Mouse (Mus musculus) olfactory bulb, adult 2 months (tissue): ENCODE measurements around the gene Myoz1. TPM values are rescaled to one million over a fixed set of nuclear protein-coding genes. Genes with fewer than 3 reads are reported as not detected.
A peak's percentile ranks its signal among the peaks of the same experiment; 100 is the strongest.

Experiments
- H3K27ac ChIP-seq: fragments of 200-500 bp; 2 replicates; pipeline ENCODE4 v1.5.1; 2012; ENCODE audit warnings: low read depth, low read length; ENCODE audit not compliant: insufficient read depth
- H3K4me1 ChIP-seq: fragments of 200-500 bp; 2 replicates; pipeline ENCODE4 v1.6.1; 2012; ENCODE audit warnings: low read length; ENCODE audit not compliant: control insufficient read depth, insufficient read depth
- H3K4me3 ChIP-seq: fragments of 200-500 bp; 2 replicates; pipeline ENCODE4 v1.5.1; 2012; ENCODE audit warnings: mild to moderate bottlenecking, low read depth, low read length, moderate library complexity; ENCODE audit not compliant: insufficient read depth
- CTCF ChIP-seq: fragments of 200-500 bp; IDR thresholded peaks from 2 replicates; pipeline ENCODE4 v1.5.1; 2012; ENCODE audit warnings: low read depth, mild to moderate bottlenecking, low read length, moderate library complexity; ENCODE audit not compliant: insufficient read depth
- POLR2A ChIP-seq: fragments of 200-500 bp; IDR thresholded peaks from 2 replicates; pipeline ENCODE4 v1.6.1; 2012; ENCODE audit warnings: mild to moderate bottlenecking, low read depth, low read length, moderate library complexity; ENCODE audit not compliant: insufficient read depth
- WGBS: fragments of 180-500 bp; shearing (Covaris S2); methylation state at CpG from one replicate; pipeline ENCODE4 v1.1.7; 2018; 5-methylcytosine and 5-hydroxymethylcytosine counted together
- polyA plus RNA-seq: library from polyadenylated mRNA; stranded (reverse); fragments of >200 nt; gene quantifications from 2 replicates; pipeline ENCODE4 v1.2.4, GENCODE M21; 2012; ENCODE audit warnings: low replicate concordance; ENCODE audit not compliant: missing spikeins, insufficient read depth, insufficient read length

Gene Myoz1
- polyA plus RNA-seq, 1 experiment: not detected

DNA sequence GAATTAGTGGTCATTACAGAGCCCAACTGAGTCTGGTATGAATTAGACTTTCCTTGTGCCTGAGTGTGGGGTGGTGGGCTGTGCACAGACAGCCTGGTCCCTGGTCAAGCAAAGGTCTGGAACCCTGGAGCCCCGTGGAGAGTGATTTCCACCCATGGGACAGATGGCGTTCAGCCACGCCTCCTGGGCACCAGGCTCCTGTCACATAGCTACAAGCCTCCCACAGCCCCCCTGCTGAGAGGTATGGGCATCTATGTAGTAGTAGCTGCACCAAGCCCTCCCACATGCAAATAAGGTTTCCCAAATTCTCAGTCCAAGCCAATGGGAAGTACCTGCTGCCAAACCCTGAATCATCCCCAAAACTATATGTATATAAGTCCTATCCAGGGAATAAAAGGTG is 29.4 kb downstream of the Myoz1 start:
- no peak overlapping the region for H3K27ac ChIP-seq
- WGBS: 81% methylated on average over 3 of the region's 3 CpGs

GRCm38 (mm10) chr14:20626447-20626846 is 29.9 kb downstream of the Myoz1 start:
- Histone ChIP-seq H3K27ac (no peak overlapping the region), H3K4me1 (peaks cover 3% of the 10 kb centered on the region; the same call in 1 of the 2 replicates), H3K4me3 (no peak overlapping the region)
- WGBS: 52% methylated on average over 2 of the region's 2 CpGs
- no peak for TF ChIP-seq CTCF
- no peak for TF ChIP-seq POLR2A

More for the DNA sequence above, 29.4 kb downstream of the Myoz1 start:
- no peak overlapping the region for H3K4me3 ChIP-seq
- TF ChIP-seq POLR2A (no peak), CTCF (no peak)
- H3K4me1 ChIP-seq: peaks cover 3% of the 10 kb centered on the region; the same call in 1 of the 2 replicates

DNA sequence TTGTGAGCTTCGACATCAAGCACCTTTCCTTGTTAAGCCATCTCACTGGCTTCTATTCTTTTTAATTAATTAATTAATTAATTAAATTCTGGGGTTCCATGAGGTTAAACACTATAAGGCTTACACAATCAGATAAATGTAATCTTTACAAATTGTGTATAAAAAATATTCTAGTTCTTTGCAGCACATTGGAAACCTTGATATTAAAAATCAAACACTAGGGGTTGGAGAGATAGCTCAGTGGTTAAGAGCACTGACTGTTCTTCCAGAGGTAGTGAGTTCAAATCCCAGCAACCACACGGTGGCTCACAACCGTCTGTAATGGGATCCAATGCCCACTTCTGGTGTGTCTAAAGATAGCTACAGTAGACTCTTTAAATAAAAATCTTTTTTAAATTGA is 33.4 kb downstream of the Myoz1 start:
- H3K27ac ChIP-seq: no peak overlapping the region
- WGBS: 91% methylated on average over 3 of the region's 3 CpGs

DNA sequence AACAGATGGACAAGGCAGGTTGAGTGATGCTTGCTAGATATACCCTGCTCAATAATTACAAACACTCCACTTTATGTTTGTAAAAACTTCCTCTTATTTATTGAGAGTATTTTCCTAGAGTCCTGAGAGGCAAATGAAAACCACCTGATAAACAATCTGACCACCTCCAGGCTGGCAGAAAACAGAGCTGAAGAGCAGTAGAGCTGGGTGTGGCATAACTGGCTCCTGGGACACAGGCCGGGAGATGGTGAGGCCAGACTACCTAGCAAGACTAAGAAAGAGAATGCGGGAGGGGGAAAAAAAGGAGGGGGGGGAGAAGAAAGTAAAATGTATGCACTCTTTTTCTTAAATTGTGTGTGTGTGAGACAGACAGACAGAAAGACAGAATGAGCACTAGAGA is 33.9 kb downstream of the Myoz1 start:
- Histone ChIP-seq H3K4me3 (no peak overlapping the region), H3K4me1 (peaks cover 4% of the 10 kb centered on the region; the same call in 1 of the 2 replicates), H3K27ac (no peak overlapping the region; the same call in 1 of the 2 replicates)
- WGBS: 86% methylated on average over 2 of the region's 2 CpGs
- no peak for TF ChIP-seq CTCF
- TF ChIP-seq POLR2A: no peak

More for the DNA sequence above, 33.4 kb downstream of the Myoz1 start:
- Histone ChIP-seq H3K4me3 (no peak overlapping the region), H3K4me1 (peaks cover 5% of the 10 kb centered on the region; the same call in 1 of the 2 replicates)
- no peak for TF ChIP-seq POLR2A
- TF ChIP-seq CTCF: no peak

GRCm38 (mm10) chr14:20621903-20622302 is 34.4 kb downstream of the Myoz1 start:
- WGBS: 63% methylated on average over 2 of the region's 2 CpGs
- TF ChIP-seq POLR2A (no peak), CTCF (no peak)
- Histone ChIP-seq H3K27ac (no peak overlapping the region; the same call in 1 of the 2 replicates), H3K4me3 (no peak overlapping the region), H3K4me1 (0 out of 2 replicates have a peak, but pooled peaks cover 2% of the 10 kb centered on the region)

- H3K4me3 ChIP-seq: no peak overlapping the region
- TF ChIP-seq POLR2A (no peak), CTCF (no peak)
- peak overlapping the region; percentile 92; the same call in 1 of the 2 replicates for H3K27ac ChIP-seq
- H3K4me1 ChIP-seq: 0 out of 2 replicates have a peak, but pooled peaks cover 2% of the 10 kb centered on the region
Observed at GRCm38 (mm10) chr14:20619131-20619530, 37.2 kb downstream of the Myoz1 start.

- Histone ChIP-seq H3K4me3 (no peak overlapping the region), H3K4me1 (0 out of 2 replicates have a peak, but pooled peaks cover 2% of the 10 kb centered on the region), H3K27ac (peak overlapping the region; percentile 92)
- no peak for TF ChIP-seq POLR2A
- TF ChIP-seq CTCF: no peak
- WGBS: 65% methylated on average over 5 of the region's 5 CpGs
Observed at GRCm38 (mm10) chr14:20618211-20618610, 38.1 kb downstream of the Myoz1 start.

DNA sequence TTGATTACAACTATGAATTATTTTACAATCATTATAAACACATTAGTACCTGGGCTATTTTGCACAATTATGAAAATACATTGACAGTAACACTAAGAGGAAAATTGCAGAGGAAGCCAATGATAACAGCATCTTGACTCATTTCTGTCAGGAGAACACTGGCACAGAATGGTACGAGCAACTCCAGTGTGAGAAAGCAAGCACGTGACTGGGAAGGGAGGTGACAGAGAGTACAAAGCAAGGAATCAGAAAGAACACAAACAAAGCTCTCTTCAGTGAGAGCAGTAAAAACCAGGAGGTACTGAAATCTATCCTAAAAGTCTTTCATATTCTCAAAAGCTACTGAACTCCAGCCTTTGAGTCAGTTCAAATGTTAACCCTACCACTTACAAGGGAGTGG is 39.9 kb downstream of the Myoz1 start:
- Histone ChIP-seq H3K4me3 (no peak overlapping the region), H3K4me1 (0 out of 2 replicates have a peak, but pooled peaks cover 2% of the 10 kb centered on the region), H3K27ac (no peak overlapping the region)
- WGBS: 6% methylated on average over 2 of the region's 2 CpGs
- TF ChIP-seq POLR2A: no peak
- no peak for TF ChIP-seq CTCF

DNA sequence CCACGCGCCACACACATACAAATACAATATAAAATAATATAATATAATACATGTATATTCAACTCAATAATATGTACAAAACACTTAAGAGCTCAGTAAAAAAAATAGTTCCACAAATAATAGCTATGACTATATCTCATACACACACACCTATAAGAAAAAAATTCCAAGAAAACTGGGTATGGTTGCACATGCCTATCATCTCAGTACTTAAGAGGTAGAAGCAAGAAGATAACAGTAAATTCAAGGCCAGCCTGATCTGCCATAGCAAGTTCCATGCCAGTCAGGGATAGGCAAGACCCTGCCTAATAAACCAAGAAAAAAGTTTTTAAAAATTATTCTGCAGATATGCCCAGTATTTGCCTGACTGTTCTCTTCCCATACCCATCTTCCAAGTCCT is 41.3 kb downstream of the Myoz1 start:
- Histone ChIP-seq H3K4me1 (0 out of 2 replicates have a peak, but pooled peaks cover 2% of the 10 kb centered on the region), H3K27ac (no peak overlapping the region), H3K4me3 (no peak overlapping the region)
- 97% methylated on average over 2 of the region's 2 CpGs for WGBS
- TF ChIP-seq POLR2A: no peak
- no peak for TF ChIP-seq CTCF

DNA sequence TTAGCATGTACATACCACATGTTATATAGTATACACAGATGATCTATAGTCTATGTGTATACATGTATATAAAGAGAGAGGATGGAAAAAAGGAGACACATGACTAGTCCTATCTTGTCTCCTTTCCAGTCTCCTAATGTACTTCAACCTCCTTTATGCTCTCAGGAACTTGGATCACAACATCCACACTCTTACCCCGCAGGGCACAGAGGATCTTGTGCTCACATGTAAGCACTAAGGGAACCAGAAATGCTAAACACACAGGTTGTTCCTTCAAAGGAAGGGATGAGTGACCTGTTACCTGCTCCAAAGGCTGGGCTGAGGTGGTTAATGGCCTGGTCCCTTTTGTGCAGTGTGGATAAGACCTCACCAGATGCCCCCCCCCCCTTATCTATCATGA is 43.5 kb downstream of the Myoz1 start:
- TF ChIP-seq CTCF: no peak
- no peak for TF ChIP-seq POLR2A
- no peak overlapping the region for H3K4me3 ChIP-seq

More for the DNA sequence above, 43.5 kb downstream of the Myoz1 start:
- 89% methylated on average over 1 of the region's 1 CpGs for WGBS
- Histone ChIP-seq H3K4me1 (no peaks in the 10 kb centered on the region), H3K27ac (no peak overlapping the region)
